Mouse (Mus musculus): Measurements from ENCODE around the gene Tbc1d13. TPM values are rescaled to one million over a fixed set of nuclear protein-coding genes. Genes with fewer than 3 reads are reported as not detected.
A peak's percentile ranks its signal among the peaks of the same experiment; 100 is the strongest.

The Tbc1d13 gene
- 6.9 and 9.3 TPM in 2 replicates for polyA plus RNA-seq (2015; fragmentation: Nextera tagmentation; extraction: Ambion mirVana)

DNA sequence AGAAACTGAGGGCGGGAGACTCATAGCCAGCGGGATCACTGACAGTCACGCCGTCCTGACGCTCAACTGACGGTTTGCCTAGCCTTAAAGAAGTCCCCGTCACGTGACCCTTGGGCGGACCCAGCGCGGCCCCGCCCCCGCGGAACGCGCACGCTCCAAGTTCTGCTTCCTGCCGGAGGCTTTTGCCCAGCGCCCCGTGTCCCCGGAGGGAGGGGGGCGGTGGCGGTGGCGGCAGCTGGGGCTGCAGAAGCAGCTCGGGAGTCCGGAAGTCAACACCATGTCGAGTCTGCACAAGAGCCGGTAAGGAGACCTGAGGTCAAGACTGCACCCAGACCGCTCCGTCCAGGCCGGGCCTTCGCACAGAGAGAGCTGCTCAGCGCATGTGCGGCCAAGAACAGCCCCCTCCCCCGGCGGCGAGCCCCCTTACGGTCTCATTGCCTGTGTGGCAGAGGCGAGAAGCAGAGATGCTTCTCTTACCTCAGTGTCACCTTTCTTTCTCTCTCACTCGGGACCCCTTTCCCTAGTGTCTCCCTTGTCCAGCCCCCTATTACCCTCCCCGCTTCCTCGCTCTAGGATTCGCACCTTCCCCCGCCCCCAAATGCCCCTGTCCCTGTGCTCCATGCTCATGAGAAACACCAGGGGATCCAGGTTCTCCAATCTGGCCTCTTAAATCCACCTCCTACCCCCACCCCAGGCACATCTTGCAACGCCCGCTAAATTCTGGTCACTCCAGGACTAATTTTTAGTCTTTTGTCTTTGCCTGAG lies at the start of gene Tbc1d13:
TSS of gene Tbc1d13 (plus strand) at position 134 of the 765 bp plus-strand sequence.
- peaks cover 29% of the 10 kb centered on the region for H3K4me1 ChIP-seq
- peak within 1 kb of the TSS; percentile 97 for H3K4me3 ChIP-seq (replicated peaks)
- H3K9ac ChIP-seq: peak within 1 kb of the TSS; percentile 63
- peaks cover 33% of the 10 kb centered on the region for H3K36me3 ChIP-seq
- WGBS: under 1% methylated on average over 46 of the region's 46 CpGs
- no peaks in the 10 kb centered on the region for H3K9me3 ChIP-seq (replicated peaks)
- H3K4me2 ChIP-seq (replicated peaks): peak within 1 kb of the TSS; percentile 85
- H3K27me3 ChIP-seq: no peaks in the 10 kb centered on the region
- ATAC-seq (ENCODE audit: insufficient number of reproducible peaks, low FRiP score, low TSS enrichment, low read depth): peak; percentile 94
- peak within 1 kb of the TSS; percentile 88 for H3K27ac ChIP-seq (replicated peaks)

DNA sequence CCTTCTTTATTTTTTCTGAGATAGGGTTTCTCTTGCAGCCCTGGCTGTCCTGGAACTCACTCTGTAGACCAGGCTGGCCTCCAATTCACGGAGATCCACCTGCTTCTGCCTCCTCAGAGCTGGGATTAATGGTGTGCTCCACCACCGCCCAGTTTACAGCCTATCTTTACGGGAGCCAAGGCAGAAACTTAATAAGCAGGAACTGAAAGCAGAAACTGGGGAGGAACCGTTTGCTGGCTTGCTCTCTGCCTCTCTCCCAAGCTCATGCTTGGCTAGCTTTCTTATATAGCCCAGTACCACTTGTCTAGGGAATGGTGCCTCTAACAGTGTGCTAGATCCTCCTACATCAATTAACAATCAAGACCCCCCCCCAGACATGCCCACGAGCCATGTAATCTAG lies 49.4 kb upstream of the Tbc1d13 start:
- Histone ChIP-seq H3K4me3 (replicated peaks) (no peak overlapping the region), H3K4me1 (0 out of 2 replicates have a peak, but pooled peaks cover 8% of the 10 kb centered on the region), H3K27ac (replicated peaks) (no peak overlapping the region), H3K9me3 (replicated peaks) (no peaks in the 10 kb centered on the region), H3K36me3 (0 out of 2 replicates have a peak, but pooled peaks cover 5% of the 10 kb centered on the region), H3K4me2 (replicated peaks) (peak overlapping the region; percentile 37), H3K27me3 (no peaks in the 10 kb centered on the region), H3K9ac (no peak overlapping the region)
- WGBS: 42% methylated on average over 5 of the region's 5 CpGs
- no peak for ATAC-seq (ENCODE audit: insufficient number of reproducible peaks, low FRiP score, low TSS enrichment, low read depth)

DNA sequence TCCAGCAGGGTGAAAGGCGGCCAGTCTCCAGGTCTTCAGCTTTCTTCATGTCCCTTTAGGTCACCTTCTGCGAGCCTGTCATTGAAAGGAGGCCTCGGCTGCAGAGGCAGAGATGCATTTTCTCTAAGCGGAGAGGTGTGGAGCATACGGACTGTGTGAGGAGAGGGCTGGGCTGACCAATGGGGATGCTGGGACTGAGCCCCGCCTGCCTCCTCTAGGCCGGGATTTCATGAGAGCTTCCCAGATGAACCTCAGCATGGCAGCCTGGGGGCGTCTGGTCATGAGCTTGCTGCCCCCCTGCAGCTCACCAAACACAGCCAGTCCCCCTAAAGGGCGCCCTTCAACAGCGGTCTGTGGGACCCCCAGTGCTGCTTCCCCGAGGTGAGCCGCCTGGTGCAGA lies 48.9 kb upstream of the Tbc1d13 start:
- H3K36me3 ChIP-seq: 0 out of 2 replicates have a peak, but pooled peaks cover 6% of the 10 kb centered on the region
- ATAC-seq (ENCODE audit: insufficient number of reproducible peaks, low FRiP score, low TSS enrichment, low read depth): 0 out of 2 replicates have a peak, but pooled peaks have one; percentile 59
- H3K9ac ChIP-seq: no peak overlapping the region

DNA sequence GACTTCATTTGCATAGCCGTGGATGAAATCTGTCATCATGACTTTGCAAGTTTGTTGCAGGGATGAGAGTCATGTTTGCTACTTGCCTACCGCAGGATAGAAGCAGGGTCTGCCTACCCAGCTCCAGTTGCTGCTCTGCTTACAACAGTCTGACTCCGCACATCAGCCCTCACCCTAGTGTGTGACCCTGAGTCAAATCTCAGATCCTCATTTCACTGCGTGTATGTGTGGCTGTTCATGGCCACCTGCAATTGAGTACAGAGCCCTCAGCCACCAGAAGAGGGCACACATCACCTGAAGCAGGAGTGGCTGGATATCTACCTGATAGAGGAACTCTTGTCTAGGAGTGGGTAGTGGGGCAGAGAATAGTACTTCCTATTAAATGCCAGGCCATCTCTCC lies 46.2 kb upstream of the Tbc1d13 start:
- Histone ChIP-seq H3K27ac (replicated peaks) (no peak overlapping the region), H3K36me3 (peaks cover 25% of the 10 kb centered on the region; the same call in 1 of the 2 replicates), H3K4me1 (peaks cover 10% of the 10 kb centered on the region), H3K9me3 (replicated peaks) (no peaks in the 10 kb centered on the region), H3K4me3 (replicated peaks) (no peak overlapping the region), H3K9ac (no peak overlapping the region), H3K27me3 (no peaks in the 10 kb centered on the region), H3K4me2 (replicated peaks) (no peak overlapping the region)
- ATAC-seq (ENCODE audit: insufficient number of reproducible peaks, low FRiP score, low TSS enrichment, low read depth): no peak
- 91% methylated on average over 4 of the region's 4 CpGs for whole genome bisulfite sequencing

More for the DNA sequence above, 48.9 kb upstream of the Tbc1d13 start:
- 18% methylated on average over 12 of the region's 12 CpGs for WGBS
- Histone ChIP-seq H3K9me3 (replicated peaks) (no peaks in the 10 kb centered on the region), H3K27ac (replicated peaks) (no peak overlapping the region), H3K4me2 (replicated peaks) (peak overlapping the region; percentile 37), H3K27me3 (no peaks in the 10 kb centered on the region), H3K4me3 (replicated peaks) (peak overlapping the region; percentile 27), H3K4me1 (0 out of 2 replicates have a peak, but pooled peaks cover 8% of the 10 kb centered on the region)

DNA sequence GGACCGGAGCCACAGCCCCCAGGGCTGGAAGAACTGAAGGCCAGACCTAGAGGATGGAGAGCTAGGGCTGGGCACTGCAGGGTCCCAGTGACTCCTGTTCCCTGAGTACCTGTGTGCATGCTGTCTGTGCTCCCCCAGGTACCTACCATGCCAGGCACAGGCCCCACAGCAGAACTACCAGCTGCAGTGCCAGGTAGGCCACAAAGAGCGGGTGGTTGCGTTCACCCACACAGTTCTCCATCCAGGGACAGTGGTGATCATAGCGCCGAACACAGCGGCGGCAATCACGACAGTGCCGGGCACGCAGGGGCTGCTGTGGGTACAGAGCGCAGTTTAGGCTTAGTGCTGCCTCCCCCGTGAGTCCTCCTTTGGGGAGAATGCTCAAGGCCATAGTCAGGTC lies 42.0 kb upstream of the Tbc1d13 start:
- peaks cover 26% of the 10 kb centered on the region for H3K4me1 ChIP-seq
- no peaks in the 10 kb centered on the region for H3K9me3 ChIP-seq (replicated peaks)
- peaks cover 26% of the 10 kb centered on the region; the same call in 1 of the 2 replicates for H3K36me3 ChIP-seq
- no peak overlapping the region for H3K27ac ChIP-seq (replicated peaks)
- no peak overlapping the region for H3K9ac ChIP-seq
- WGBS: 97% methylated on average over 12 of the region's 12 CpGs
- no peak overlapping the region for H3K4me2 ChIP-seq (replicated peaks)
- H3K4me3 ChIP-seq (replicated peaks): no peak overlapping the region
- no peaks in the 10 kb centered on the region for H3K27me3 ChIP-seq
- no peak for ATAC-seq (ENCODE audit: insufficient number of reproducible peaks, low FRiP score, low TSS enrichment, low read depth)

DNA sequence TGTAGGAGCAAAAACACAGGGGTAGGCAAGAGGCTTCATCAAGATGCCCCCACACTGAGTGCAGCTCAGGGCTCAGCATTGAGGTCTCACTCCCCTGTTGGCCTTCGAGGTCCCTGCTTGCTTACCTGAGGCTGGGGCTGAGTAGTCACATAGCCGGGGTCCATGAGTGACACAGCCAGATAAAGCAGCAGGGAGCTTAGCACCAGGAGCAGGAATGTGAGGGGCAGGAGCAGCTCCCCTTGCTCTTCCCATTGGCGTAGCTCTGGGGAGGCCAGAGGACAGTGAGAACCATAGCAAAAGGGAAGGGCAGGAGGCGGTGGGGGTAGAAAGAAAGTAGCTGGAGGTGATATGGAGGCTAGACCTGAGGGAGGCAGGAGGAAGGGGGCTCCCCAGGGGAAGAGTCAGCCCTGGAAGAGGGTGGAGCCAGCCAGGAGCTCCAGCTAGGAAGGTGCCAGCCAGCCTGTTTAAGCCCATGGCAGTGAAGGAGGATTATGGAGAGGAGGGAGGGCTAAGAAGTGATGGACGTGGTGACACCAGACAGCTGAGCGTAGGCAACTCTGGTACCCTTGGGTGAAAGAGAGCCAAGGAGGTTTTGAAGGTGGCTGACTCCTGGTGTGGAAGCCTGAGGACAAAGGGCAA lies 41.1 kb upstream of the Tbc1d13 start:
- peak overlapping the region; percentile 81 for H3K27ac ChIP-seq (replicated peaks)
- no peak for ATAC-seq (ENCODE audit: insufficient number of reproducible peaks, low FRiP score, low TSS enrichment, low read depth)
- H3K36me3 ChIP-seq: peaks cover 29% of the 10 kb centered on the region; the same call in 1 of the 2 replicates
- peak overlapping the region; percentile 79 for H3K4me2 ChIP-seq (replicated peaks)
- H3K9me3 ChIP-seq (replicated peaks): no peaks in the 10 kb centered on the region
- WGBS: 53% methylated on average over 6 of the region's 6 CpGs
- peaks cover 26% of the 10 kb centered on the region for H3K4me1 ChIP-seq
- H3K4me3 ChIP-seq (replicated peaks): peak overlapping the region; percentile 72
- H3K9ac ChIP-seq: no peak overlapping the region
- H3K27me3 ChIP-seq: no peaks in the 10 kb centered on the region

DNA sequence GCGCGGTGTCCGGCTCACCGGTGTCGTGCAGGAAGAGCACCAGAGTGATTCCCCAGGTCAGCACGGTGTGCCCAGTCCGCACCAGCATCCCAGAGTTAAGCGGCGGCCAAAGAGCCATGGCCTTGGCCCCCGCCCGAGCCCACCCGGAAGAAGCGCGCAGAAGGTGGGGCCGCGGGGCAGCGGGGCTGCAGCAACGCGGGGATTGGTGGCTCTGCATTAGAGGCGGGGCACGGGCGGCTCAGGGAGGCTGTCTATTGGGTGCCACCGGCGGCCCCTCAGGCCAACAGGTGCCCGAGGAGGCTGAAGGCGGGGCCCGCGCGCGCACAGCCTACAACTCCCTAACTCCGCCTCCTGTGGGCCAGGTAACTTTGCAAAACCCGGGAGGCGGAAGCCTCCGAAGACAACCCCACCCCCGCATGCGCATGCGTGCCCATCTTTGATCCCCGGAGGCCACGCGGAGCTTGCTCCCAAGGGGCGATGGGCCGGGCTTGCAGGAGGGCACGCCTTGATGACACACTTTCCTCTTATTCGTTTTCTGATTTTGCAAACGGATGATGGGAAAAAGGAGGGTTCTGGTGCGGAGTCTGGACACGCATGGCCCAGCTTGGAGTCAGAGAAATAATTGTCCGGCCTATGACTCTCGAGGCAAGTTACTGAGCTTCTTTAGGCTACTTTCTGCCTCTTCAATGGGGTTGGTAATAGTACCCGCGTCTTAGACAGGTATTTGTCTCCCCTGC lies 39.9 kb upstream of the Tbc1d13 start, which contains the start of gene Zdhhc12:
TSS of gene Zdhhc12 (minus strand) at position 178 of the 737 bp plus-strand sequence.
- peak within 1 kb of the TSS; percentile 79 for H3K4me2 ChIP-seq (replicated peaks)
- no peaks in the 10 kb centered on the region for H3K27me3 ChIP-seq
- H3K27ac ChIP-seq (replicated peaks): peak within 1 kb of the TSS; percentile 81
- peak; percentile 94 for ATAC-seq (ENCODE audit: insufficient number of reproducible peaks, low FRiP score, low TSS enrichment, low read depth)
- under 1% methylated on average over 51 of the region's 51 CpGs for WGBS
- H3K36me3 ChIP-seq: peaks cover 39% of the 10 kb centered on the region; the same call in 1 of the 2 replicates
- peaks cover 26% of the 10 kb centered on the region for H3K4me1 ChIP-seq
- H3K4me3 ChIP-seq (replicated peaks): peak within 1 kb of the TSS; percentile 72
- H3K9me3 ChIP-seq (replicated peaks): no peaks in the 10 kb centered on the region
- peak within 1 kb of the TSS; percentile 51 for H3K9ac ChIP-seq

DNA sequence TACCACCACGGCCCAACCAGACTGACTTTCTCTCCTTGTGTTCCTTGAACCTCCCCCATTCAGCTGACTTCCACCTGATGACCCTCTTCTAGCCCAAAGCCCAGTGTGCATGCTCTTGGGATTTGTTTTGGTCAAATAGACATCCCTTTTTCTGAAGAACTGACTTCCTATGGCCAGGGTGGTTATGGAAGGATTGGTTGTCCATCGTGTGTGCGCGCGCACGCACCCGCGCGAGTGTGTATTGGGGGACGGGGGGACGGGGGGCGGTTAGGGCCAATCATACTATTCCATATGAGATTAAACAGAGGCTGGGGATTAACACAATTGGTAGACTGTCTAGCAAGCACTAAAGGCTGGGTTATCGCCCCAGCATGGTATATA lies 39.3 kb upstream of the Tbc1d13 start:
- Histone ChIP-seq H3K36me3 (peaks cover 45% of the 10 kb centered on the region), H3K9ac (peak overlapping the region; percentile 51), H3K27ac (replicated peaks) (peak overlapping the region; percentile 81), H3K27me3 (no peaks in the 10 kb centered on the region), H3K4me1 (peaks cover 26% of the 10 kb centered on the region), H3K4me2 (replicated peaks) (peak overlapping the region; percentile 79), H3K4me3 (replicated peaks) (peak overlapping the region; percentile 72), H3K9me3 (replicated peaks) (no peaks in the 10 kb centered on the region)
- ATAC-seq (ENCODE audit: insufficient number of reproducible peaks, low FRiP score, low TSS enrichment, low read depth): no peak
- WGBS: 2% methylated on average over 13 of the region's 13 CpGs

DNA sequence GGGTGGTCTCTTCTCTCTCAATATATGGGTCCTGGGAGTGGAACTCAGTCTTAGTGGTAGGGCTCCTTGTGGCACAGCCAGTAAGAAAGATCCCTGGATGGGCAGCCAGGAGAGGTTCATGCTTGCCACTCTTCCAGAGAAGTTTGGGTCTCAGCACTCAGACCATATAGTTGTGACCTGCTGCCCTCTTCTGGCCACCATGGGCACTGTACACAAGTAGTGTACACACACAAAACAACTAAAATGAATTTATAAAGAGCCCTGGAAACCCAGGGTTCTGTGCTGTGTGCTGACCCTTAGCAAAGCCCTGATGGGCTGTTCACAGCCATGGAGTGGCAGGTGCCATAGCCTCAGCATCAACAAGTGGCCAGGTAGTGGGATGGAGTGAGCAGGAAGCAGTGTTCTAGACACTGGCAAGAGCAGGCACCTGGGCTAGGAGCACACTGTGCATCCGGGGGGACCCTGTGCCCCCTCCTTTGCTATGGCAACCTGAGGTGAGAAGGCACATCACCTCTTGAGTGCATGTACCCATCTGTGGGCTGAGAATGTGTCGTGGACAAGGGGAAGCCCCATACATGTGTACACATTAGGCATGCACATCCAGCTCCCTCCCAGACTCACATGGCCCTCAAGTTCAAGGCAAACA lies 37.5 kb upstream of the Tbc1d13 start:
- Histone ChIP-seq H3K4me3 (replicated peaks) (no peak overlapping the region), H3K4me1 (peaks cover 26% of the 10 kb centered on the region), H3K27me3 (no peaks in the 10 kb centered on the region), H3K9ac (no peak overlapping the region), H3K9me3 (replicated peaks) (no peaks in the 10 kb centered on the region), H3K36me3 (peaks cover 51% of the 10 kb centered on the region), H3K27ac (replicated peaks) (no peak overlapping the region), H3K4me2 (replicated peaks) (no peak overlapping the region)
- ATAC-seq (ENCODE audit: insufficient number of reproducible peaks, low FRiP score, low TSS enrichment, low read depth): no peak; the same call in 1 of the 2 replicates
- 90% methylated on average over 2 of the region's 2 CpGs for WGBS

DNA sequence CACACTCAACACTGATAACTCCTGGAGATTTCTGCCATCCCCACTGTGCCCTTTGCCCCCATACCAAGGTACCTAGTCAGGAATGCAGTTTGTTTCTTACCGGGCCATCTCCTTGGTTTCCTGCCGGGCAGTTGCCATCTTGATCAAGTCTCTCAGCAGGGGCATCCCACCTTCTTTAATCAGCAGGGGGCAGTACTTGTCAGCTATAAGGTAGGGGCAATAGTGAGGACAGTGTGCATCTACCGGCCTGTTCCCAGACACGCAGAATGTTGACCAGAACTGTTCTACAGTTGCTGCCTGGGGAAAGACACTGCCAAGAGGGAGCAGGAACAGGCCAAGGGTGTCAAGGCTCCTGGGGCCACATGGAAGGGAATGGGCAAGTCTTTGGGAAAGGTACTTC lies 33.3 kb upstream of the Tbc1d13 start:
- Histone ChIP-seq H3K4me1 (peaks cover 1% of the 10 kb centered on the region; the same call in 1 of the 2 replicates), H3K9me3 (replicated peaks) (no peaks in the 10 kb centered on the region), H3K27ac (replicated peaks) (no peak overlapping the region), H3K4me2 (replicated peaks) (no peak overlapping the region), H3K9ac (no peak overlapping the region), H3K4me3 (replicated peaks) (no peak overlapping the region), H3K36me3 (peaks cover 81% of the 10 kb centered on the region), H3K27me3 (no peaks in the 10 kb centered on the region)
- no peak for ATAC-seq (ENCODE audit: insufficient number of reproducible peaks, low FRiP score, low TSS enrichment, low read depth)
- WGBS: 73% methylated on average over 4 of the region's 4 CpGs

All from embryonic facial prominence, embryonic 15.5 days (tissue).